Mouse (Mus musculus) lung, postnatal 25 days (tissue): ENCODE data around the gene Has3.

Experiments used
- DNase-seq: peaks from one replicate; pipeline ENCODE4 v3.0.0; 2022; ENCODE audit warnings: low spot score

Gene Has3

DNA sequence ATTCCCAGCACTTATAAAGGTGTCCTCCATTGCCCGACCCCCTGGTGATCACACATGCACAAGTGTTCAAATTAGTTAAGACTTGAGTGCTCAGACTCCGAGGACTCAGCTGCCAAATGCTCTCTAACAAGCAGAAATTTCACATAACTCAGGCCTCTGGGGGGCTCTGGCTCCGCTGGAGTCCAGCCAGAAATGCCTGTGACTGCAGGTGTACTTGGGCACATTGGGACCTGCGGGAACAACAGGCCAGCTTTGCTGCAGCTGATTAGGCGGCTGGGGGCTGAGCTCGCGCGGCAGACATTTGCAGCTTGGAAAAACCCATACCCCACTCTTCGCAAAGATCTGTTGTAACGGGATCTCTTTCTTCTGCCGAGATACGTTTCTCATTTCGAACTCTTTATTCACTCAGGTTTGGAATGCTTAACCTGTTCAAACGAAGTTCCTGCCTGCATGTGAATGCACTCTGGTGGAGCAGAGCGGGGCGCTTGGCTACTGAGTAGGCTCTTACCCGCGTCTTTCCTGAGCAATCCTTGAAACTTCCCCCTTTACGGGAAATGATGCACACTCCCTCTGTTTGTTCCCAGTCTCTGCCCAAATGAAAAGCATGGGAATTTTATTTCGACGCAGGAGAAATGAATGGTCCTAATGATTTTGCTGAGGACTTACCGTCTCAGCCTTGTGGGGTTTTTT, 62.5 kb downstream of the Has3 start:
- DNase-seq, result no peak

DNA sequence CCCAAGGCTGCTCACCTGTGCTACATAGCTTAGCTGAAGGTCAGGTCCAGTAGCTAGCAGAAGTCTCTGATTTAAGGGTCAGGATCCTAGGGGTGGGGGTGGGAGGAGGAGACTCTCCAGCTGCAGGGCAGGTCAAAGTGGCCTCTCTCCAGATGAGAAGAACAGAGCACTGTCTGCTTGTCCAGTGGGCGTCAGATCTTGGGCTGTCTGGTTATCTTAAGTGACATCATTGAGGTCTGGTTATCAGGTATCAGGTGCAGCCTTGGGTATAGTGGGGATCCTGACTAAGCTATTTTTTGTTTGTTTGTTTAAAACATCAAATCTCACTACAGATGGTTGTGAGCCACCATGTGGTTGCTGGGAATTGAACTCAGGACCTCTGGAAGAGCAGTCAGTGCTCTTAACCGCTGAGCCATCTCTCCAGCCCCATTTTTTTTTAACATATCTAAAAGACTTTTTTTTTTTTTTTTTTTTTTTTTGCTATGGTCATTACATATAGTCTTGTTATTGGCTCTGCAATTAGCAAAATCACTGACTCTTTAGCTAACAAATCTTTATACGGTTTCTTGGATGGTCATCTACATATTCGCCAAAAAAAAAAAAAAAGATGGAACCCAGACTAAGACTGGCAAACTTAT, 63.6 kb downstream of the Has3 start:
- DNase-seq, result no peak
